Mouse (Mus musculus) heart, adult 11 months (tissue): ENCODE measurements around the gene Akap12.

ENCODE experiments used
- DNase-seq: peaks from one replicate; pipeline ENCODE4 v3.0.0; 2022

Akap12 gene

DNA sequence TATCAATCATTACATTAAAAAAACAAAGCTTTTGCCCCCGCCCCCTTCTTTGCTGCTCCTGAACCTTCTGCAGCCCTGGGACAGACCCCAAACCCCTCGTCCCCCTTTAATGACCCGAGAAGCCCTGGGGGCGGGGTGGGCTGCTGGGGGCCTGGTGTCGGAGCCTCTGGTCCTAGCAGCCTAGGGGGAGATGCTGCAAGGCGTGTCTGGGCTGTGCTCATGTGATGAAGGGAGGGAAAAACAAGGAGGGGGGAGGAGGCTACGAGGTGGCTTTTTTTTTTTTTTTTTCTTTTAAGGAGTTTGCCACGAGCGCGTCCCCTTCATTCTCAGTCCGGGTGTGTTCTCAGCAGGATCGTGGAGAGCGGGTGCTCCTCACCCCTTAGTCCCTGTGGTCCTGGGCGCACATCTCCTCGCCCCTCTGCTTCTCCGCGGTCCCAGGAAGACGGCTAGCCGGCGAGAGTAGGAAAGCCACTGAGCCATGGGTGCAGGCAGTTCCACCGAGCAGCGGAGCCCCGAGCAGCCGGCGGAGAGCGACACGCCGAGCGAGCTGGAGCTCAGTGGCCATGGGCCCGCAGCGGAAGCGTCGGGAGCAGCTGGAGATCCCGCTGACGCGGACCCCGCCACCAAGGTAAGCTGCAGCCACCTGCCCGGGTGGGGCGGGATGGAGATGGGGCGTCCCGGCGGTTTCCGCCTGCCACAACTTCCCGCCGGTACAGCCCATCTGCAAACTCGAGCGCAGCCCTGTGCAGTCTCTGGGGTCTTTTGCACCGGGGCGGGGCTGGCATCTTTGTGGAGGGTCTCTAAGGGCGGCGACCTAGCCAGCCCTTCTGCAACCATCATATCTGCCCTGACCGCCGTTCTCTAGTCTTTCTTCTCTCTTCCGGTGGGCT lies at the start of gene Akap12:
Akap12 (plus strand) TSS at position 340 of the 890 bp plus-strand sequence.
- peak; percentile 97 for DNase-seq

DNA sequence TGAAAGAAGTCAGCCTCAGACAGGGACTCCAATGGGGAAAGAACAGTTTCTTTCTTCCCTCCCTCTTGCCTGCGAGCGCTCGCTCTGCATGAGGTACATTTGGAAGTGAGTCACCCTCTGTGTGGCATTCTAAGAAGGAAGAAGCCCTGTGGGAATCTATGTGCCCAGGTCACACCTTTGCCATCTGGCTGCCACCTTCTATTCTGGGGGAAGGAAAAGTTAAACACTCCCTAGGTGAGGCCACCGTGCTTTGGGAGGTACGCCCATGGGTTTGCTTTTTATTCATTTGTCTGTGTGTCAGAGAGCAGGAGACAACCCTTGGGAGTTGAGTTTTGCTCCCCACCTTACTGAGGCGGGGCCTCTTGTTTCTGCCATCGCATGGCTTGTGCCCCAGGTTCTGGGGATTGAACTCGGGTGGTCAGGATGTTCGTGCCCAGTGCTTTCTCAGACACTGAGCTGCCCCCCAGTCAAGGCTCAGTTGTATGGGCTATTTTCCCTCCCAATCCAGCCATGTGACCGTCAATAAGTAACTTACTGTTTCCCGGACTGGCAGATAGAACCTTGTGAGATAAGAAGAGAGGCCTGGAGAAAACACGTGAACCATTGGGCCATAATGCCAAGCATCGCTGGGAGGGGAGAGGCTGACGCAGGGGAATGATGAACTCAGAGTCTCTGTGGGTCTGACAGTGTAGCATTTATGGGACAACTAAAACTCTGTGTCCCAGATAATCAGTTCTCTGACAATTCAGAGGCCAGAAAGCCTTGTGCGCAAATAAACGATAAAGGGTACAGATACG lies 35.4 kb upstream of the Akap12 start:
- peak; percentile 79 for DNase-seq

DNA sequence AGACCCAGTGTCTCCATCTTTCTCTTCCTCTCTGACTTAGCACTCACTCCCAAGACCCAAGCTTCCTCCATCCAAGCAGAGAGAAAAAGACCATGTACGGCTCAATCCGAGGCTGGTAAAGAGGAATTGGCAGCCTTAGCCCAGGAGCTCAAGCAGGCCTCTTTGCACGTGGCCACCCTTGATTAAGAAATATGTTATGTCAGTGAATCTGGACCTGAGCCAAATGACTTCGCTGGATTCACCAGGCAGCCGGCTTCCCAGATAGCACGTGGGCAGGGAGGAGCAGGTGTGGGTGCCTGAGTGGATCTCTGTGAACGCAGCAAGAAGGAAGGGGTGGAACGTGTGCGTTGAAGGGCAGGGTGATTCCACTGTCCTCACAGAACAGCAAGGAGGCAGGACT lies 33.1 kb upstream of the Akap12 start:
- DNase-seq: peak; percentile 90

DNA sequence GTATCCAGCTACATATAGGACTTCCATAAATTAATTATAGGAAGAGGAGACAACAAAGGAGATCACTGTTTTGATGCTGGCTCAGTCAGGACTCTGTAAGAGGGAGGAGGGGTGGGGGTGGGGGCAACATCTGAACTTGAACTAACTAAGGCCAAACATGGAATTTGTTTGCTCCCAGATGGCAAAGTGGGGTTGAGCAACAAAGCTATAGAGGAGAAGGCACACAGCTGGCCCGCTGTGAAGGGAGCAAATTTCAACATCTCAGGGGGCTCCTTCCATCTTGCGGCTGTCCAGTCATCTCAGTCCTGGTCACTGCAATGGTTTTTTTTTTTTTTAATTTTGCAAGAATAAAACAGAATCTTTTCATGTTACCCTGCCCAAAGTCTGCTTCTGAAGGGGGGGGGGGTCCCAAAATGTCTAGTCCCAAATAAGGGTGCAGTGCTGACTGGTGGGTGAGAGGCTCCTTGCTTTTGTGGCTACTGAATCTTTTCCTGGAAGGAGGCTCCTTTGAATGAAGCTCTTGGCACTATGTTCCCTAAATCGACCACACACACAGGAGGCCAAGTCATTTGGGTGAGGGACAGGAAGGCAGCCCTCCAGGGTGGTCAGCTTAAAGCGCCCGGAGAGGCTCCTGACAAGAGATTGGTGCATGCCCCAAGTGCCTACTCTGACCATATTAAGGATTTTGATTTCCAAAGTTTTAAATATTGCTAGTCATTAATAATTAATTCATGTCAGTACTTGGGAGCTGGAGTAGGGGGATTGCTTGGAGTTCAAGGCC lies 26.2 kb upstream of the Akap12 start:
- DNase-seq: peak; percentile 93

DNA sequence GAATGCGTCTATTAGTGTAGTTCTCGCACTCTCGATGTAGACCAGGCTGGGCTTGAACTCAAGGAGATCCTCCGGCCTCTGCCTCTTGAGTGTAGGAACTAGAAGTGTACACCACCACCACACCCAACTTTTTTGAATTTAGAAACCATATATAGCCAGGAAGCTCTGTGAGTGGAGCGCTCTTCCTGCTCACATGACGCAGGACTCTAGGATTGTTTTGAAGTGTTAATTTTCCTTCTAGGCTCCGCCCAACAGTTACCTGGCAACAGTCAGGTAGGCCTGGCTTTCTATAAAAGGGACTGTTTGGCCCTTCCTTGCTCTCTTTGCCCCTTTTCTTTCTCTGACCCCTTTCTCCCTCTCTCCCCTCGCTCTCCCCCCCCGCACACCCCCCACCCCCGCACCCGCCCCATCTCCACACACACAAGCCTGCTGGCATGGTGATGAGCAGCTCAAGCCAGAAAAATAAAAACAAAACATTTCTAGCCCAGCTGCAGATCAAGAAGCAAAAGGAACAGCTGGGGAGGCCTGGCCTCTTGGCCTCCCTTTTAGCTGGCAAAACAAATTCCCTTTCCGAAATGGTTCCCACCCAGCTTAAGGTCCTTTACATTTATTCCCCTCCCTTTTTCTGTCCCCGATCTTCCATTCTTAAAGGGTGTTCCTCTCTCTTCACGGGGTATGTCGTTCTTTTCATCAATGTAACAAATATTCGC lies 22.4 kb upstream of the Akap12 start:
- DNase-seq: peak; percentile 96

DNA sequence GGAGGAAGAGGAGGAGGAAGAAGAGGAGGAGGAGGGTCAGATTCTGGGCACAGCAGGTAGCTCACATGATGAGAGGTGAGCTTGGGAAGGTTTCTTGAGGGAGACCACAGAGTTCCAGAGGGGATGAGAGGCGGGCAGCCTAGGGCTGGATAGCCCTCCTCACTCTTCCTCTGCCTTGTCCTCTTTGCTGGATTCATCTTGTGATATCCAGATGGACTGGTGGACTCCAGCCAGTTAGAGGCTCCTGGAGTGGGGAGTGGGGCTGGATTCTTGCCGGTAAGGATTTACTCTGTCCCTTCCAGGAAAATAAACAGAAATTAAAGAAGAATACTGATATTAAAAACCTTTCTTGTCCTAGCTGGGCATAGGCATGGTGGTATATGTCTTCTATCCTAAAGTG lies 20.4 kb upstream of the Akap12 start:
- DNase-seq: peak; percentile 94

DNA sequence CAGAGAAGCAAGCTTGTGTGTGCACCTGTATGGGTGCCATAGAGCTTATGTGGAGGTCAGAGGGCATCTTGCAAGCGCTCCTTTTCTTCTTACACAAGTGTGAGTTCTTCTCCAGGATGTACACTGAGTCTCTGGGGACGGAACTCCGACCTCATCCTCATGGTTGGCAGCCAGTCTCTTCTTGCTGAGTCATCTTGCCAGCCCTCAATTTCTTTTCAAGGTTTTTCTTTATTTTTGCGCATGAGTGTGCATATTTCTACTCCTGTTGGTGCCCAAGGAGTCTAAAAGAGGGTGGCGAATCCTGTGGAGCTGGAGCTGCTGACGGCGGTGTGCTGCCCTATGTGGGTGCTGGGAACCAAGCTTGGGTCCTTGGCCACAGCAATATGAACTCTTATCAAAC lies 19.8 kb upstream of the Akap12 start:
- no peak for DNase-seq

DNA sequence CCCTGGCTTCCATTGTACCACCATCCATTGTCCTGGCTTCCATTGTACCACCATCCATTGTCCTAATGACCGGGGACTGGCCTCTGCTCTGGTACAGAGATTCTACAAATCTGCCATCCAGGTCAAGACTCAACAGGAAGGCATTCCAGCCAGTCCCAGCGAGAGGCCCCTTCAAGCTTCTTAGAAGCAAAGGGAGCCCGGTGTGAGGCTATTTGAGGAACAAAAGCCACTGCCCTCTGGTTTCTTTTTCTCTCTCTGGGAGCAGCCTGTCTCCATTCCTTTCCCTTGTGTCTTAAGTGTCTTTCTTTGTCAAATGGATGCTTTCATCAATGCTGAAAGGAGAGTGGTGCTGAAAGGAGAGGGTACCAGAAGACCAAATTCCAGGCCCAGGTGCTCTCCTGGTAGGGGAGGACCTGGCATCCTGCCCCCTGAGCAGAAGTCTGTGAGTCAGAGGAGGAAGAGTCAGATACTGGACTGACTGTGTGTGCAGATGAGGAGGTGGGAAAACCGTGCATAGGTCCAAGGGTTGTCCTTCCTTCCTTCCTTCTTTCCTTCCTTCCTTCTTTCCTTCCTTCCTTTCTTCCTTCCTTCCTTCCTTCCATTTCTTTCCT lies 16.8 kb upstream of the Akap12 start:
- no peak for DNase-seq

DNA sequence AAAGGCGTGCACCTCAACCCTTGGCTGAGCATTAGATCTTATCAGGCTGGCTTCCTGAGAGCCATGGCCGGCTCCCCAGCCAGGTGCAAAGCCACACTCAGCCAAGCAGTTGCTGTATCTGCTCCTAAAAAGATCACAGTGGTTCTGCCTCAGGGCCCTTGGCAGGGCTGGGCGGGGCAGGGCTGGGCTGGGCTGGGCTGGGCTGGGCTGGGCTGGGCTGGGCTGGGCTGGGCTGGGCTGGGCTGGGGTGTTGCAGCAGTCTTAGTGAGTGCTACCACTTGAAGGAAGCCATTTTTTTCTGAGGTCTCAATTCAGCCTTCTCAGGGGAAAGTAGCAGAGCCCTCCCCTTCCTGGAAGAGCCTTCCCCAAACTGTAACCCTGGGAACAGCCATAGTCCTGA lies 15.5 kb upstream of the Akap12 start:
- no peak for DNase-seq

DNA sequence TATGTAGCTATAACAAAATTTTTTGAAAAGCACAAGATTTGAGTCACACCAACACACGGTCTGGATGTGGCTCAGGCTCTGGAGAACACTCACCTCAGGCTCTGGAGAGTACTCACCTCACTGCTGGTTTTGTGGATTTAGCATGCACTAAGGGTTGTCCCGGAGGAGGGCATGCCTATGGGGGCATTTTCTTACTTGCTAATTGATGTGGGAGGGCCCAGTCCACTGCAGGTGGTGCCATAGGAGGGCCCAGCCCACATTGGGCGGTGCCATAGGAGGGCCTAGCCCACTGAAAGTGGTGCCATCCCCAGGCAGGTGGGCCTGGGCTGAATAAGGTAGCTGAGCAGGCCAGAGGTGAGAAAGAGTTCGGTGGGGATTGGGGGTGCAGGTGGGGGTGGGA lies 12.6 kb upstream of the Akap12 start:
- DNase-seq: no peak

DNA sequence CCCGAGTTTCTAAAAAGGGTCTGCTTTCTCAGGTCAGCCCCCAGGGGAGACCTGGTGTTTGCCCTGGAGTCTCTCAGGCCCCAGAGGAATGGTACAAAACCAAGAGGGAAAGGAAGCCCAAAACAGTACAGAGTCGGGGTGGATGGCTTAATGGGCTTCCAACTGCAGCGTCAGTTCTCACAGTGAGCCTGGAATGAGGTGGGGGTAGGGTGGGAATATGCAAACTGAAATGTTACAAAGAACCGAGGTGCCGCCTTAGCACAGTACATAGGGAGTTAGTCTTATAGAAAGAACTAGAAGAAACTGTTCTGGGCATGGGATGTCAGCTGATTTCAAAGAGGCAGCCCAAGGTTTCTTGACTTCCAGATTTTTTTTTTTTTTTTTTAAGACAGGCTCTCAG lies 11.7 kb upstream of the Akap12 start:
- DNase-seq: peak; percentile 82

DNA sequence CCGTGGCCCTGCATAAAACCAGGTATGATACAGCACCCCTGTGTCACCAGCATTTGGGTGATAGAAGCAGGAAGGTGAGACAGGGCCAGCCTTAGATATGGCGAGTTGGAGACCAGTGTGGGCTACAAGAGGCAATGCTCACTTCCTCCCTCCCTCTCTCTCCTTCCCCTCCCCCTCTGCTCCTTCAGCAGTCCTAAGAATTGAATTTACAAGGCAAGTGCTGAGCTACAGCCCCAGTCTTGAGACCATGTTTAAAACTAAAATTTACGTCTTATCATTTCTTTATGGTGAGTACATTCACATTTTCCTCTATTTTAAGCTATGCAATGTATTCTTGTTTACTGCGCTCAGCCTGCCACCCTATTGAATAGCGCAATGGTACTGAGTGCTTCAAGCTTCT lies 5.3 kb upstream of the Akap12 start:
- DNase-seq: no peak

DNA sequence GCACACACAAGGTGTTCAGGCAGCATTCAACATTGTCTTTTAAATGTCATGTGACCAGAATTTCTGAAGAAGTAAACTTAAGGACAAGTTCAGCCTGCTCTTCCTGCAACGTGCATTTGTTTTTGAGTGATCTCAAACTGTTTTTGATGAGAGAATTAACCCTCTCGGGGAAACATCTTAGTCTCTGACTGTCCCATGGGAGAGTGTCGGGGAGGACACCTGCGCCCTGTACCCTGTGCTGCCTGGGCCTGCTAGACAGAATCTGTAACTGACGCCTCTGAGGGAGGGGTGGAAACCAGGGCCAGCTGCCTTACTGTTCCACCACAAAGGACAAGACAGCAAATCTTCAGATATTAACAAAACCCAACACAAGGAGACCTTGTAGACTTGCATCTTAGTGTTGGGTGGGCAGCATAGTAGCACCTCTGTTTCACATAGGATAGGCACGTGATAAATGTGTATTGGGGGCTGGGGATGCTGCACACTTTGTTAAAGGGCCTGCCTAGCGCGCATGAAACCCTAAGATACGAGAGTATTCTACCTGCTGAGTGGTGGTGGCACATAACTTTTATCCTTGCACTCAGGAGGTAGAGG lies 4.7 kb upstream of the Akap12 start:
- no peak for DNase-seq

DNA sequence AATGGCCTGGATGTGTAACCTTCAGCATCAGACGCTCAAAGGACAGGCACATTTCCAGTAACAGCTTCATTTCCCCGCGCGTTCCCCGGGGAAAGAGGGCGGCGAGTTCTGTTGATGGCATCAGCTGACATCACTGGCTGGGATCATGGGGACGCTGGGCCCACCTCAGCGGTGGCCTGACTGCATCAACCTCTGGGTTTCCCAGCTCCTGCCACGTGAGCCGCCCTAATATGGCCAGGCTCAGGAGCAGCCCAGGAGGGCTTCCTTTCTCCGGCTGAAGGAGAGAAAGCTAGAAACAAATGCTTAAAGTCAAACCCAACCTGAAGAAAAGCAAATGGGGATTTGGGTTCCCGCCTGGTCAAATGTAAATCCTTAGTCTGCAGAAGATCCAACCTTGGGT lies 539 bp upstream of the Akap12 start:
- peak; percentile 97 for DNase-seq

DNA sequence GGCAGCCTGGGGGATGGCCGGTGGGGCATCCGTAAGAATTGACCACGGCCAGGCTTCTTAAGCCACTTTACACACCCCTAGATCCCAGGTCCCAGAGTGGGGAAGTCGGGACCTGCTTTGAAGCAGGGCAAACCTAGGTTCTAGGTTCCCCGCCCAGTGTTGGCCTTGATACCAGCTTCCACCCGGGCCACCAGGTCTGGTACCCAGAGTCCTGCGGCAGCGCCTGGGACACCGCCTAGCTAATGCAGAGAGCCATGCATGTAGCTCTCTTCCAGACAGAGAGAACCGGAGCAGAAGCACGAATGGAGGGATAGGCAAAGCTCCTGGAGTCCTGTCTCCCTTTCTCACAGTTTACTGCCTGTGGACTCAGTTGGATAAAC lies 741 bp downstream of the Akap12 start:
- no peak for DNase-seq

DNA sequence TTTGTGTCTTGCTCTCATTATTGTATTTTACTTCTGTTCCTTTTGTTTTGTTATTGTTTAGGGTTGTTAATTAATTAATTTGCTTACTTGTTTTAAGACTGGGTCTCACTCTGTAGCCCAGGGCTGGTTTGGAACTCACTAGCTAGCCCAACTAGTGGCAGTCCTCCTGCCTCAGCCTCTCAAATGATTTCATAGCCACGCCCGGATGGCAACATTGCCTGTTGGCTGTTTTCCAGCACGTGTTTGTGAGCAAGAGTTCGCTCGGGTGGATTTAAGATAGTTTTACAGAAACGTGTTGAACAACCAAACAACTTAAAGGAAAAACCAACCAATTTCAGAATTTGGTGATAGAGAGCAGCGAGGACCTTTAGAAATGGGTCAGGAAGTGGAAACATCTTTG lies 1.3 kb downstream of the Akap12 start:
- DNase-seq: no peak

DNA sequence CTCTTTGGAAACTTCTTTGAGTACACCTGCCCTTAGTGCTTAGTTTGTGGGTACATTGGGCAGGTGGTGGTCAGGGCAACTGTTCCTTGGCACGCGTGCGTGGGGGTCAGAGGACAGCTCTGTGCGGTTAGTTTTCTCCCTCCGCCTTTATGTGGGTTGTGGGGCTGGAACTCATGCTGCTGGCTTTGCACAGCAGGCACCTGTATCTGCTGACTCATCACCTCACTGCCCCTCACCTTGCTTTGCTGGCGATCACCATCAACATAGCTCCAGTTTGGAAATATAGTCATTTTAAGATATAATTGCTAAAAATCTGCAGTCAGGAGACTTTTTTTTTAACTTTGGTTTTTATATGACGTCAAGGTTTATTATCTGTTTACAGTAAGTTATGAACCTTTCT lies 2.0 kb downstream of the Akap12 start:
- DNase-seq: no peak

DNA sequence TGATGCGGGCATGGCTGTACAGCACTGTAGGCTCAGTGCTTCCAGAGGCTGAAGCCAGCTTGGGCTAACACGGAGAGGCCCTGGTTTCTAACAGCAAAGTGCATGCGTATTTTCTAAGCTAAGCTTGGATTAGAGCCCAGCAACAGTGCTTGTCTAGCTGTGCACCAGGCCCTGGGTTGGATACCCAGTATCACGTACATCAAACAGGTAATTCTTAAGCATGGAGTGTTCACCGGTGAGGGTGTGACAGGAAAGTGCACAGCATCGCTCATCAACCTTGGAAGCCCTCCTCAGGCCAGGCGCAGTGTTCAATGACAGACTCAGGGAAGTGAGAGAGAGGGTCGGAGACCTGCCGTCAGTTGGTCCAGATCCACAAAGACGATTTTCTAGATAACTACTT lies 9.4 kb downstream of the Akap12 start:
- DNase-seq: no peak

DNA sequence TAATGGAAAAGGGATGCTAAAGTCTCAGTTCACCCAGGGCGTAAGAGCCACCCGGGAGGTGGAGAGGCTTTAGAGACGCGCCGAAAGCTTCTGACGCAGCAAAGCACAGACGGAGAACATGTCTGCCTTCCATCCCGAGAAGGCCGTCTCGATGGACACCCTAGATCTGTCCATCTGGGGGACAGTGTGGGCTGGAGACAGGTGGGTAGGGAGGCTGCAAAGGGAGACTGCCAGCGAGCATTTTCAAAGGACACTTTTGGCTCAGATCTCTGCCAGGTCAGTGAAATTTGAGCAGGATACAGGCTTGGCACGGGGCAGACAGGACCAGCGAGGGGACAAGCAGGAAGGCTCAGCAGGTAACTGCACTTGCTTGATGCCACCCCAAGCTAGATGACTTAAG lies 9.9 kb downstream of the Akap12 start:
- no peak for DNase-seq

DNA sequence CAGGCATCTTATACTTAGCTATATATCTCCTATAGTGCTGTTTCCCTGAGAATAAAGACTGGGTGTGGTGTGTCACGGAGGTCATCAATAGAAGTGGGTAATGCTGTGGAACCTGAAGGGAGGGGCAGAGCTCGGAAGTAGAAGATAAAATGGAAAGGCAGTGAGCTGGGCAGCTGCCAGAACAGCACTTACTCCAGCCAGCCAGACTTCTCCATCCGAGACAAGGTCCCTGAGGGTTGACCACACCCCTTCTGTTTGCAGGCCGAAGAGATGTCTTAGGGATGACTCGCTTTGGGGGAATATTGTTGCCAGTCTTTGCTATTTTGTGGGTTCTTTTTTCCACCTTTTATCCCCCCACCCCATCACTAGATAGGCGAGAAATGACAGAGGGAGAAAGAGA lies 11.9 kb downstream of the Akap12 start:
- DNase-seq: peak; percentile 91

DNA sequence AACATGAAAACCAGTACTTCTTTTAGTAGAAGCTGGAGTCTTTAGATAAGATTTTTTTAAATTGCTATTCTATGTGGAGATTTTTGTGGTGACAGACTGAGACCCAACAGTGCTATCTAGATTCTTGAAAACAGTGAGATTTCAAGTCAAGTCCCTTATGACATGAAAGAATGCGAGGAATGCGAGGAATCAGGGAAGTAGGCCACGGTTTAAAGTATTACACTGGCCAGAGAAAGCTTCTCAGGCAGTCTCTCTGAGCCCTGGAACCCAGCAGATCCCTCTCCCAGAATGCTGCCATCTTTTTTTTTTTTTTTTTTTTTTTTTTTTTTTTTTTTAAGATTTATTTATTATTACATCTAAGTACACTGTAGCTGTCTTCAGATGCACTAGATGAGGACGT lies 16.2 kb downstream of the Akap12 start:
- DNase-seq: no peak

DNA sequence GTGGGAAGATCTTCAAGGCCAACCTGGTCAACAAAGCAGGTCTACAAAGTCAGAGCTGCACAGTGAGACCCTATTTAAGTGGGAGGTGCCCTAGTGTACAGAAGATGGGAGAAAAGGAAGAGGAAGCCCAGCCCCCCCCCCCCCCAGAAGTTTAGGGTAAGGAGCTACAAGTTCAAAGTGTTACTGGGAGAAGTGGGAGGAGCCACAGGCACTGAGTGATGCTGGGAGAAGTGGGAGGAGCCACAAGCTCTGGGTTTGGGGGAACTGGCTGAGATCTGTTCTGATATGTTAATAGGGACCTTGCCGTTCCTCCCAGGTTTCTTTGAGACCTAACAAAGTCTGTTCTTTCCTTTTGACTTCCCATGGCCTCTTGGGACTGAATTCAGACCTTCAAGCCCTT lies 18.6 kb downstream of the Akap12 start:
- no peak for DNase-seq
